Mouse (Mus musculus): Measurements from ENCODE around the gene Rtn3. TPM values are rescaled to one million over a fixed set of nuclear protein-coding genes. Genes with fewer than 3 reads are reported as not detected.
A peak's percentile ranks its signal among the peaks of the same experiment; 100 is the strongest.

Gene Rtn3
- polyA plus RNA-seq, 1 experiment from 2014 or later, result 300 TPM

GRCm38 (mm10) chr19:7494187-7495015 lies 11.3 kb upstream of the Rtn3 start:
- ATAC-seq (ENCODE audit: low FRiP score) (peak; percentile 97), DNase-seq (ENCODE audit: low spot score) (peak; percentile 93)
- Histone ChIP-seq H3K36me3 (ENCODE audit: control insufficient read depth, insufficient read depth, low read length) (no peaks in the 10 kb centered on the region), H3K4me2 (replicated peaks; ENCODE audit: low read depth, low read length) (peak overlapping the region; percentile 83), H3K4me1 (replicated peaks; ENCODE audit: control insufficient read depth, insufficient read depth, low read length) (no peaks in the 10 kb centered on the region), H3K4me3 (ENCODE audit: low read depth, low read length) (peak overlapping the region; percentile 61), H3K27me3 (ENCODE audit: control insufficient read depth, insufficient read depth, low read length) (no peaks in the 10 kb centered on the region), H3K9me3 (ENCODE audit: control insufficient read depth, low read length) (no peaks in the 10 kb centered on the region), H3K9ac (ENCODE audit: low read depth, low read length) (peak overlapping the region; percentile 76), H3K27ac (ENCODE audit: low read depth, low read length) (peak overlapping the region; percentile 92)
- WGBS, result under 1% methylated on average over 84 of the region's 84 CpGs

- Histone ChIP-seq H3K4me1 (replicated peaks; ENCODE audit: control insufficient read depth, insufficient read depth, low read length) (no peaks in the 10 kb centered on the region), H3K9me3 (ENCODE audit: control insufficient read depth, low read length) (no peaks in the 10 kb centered on the region), H3K27me3 (ENCODE audit: control insufficient read depth, insufficient read depth, low read length) (no peaks in the 10 kb centered on the region), H3K4me3 (ENCODE audit: low read depth, low read length) (peak within 1 kb of the TSS; percentile 61), H3K27ac (ENCODE audit: low read depth, low read length) (peak within 1 kb of the TSS; percentile 92), H3K9ac (ENCODE audit: low read depth, low read length) (peak within 1 kb of the TSS; percentile 76), H3K4me2 (replicated peaks; ENCODE audit: low read depth, low read length) (peak within 1 kb of the TSS; percentile 83), H3K36me3 (ENCODE audit: control insufficient read depth, insufficient read depth, low read length) (no peaks in the 10 kb centered on the region)
- ATAC-seq (ENCODE audit: low FRiP score), result peak; percentile 1; the same call in 1 of the 2 replicates
- peak; percentile 10 for DNase-seq (ENCODE audit: low spot score)
- 32% methylated on average over 31 of the region's 31 CpGs for whole genome bisulfite sequencing
Observed at GRCm38 (mm10) chr19:7493352-7494186, 10.5 kb upstream of the Rtn3 start, which contains the start of gene Atl3. Gene Atl3, plus strand, starts transcription at chr19:7494040.

- Histone ChIP-seq H3K27ac (ENCODE audit: low read depth, low read length) (no peak overlapping the region), H3K4me1 (replicated peaks; ENCODE audit: control insufficient read depth, insufficient read depth, low read length) (no peaks in the 10 kb centered on the region), H3K36me3 (ENCODE audit: control insufficient read depth, insufficient read depth, low read length) (no peaks in the 10 kb centered on the region), H3K27me3 (ENCODE audit: control insufficient read depth, insufficient read depth, low read length) (no peaks in the 10 kb centered on the region), H3K9me3 (ENCODE audit: control insufficient read depth, low read length) (no peaks in the 10 kb centered on the region), H3K4me3 (ENCODE audit: low read depth, low read length) (no peak overlapping the region), H3K4me2 (replicated peaks; ENCODE audit: low read depth, low read length) (no peak overlapping the region), H3K9ac (ENCODE audit: low read depth, low read length) (no peak overlapping the region)
- 94% methylated on average over 2 of the region's 2 CpGs for WGBS
- DNase-seq (ENCODE audit: low spot score) (no peak), ATAC-seq (ENCODE audit: low FRiP score) (no peak)
Observed at GRCm38 (mm10) chr19:7492682-7493081, 9.6 kb upstream of the Rtn3 start.

- no peaks in the 10 kb centered on the region for H3K9me3 ChIP-seq (ENCODE audit: control insufficient read depth, low read length)
- no peaks in the 10 kb centered on the region for H3K36me3 ChIP-seq (ENCODE audit: control insufficient read depth, insufficient read depth, low read length)
- 85% methylated on average over 6 of the region's 6 CpGs for WGBS
- no peak overlapping the region for H3K4me3 ChIP-seq (ENCODE audit: low read depth, low read length)
- no peaks in the 10 kb centered on the region for H3K4me1 ChIP-seq (replicated peaks; ENCODE audit: control insufficient read depth, insufficient read depth, low read length)
- no peak overlapping the region for H3K9ac ChIP-seq (ENCODE audit: low read depth, low read length)
- no peak for DNase-seq (ENCODE audit: low spot score)
- ATAC-seq (ENCODE audit: low FRiP score), result no peak
- no peak overlapping the region for H3K27ac ChIP-seq (ENCODE audit: low read depth, low read length)
- H3K27me3 ChIP-seq (ENCODE audit: control insufficient read depth, insufficient read depth, low read length), result no peaks in the 10 kb centered on the region
- no peak overlapping the region for H3K4me2 ChIP-seq (replicated peaks; ENCODE audit: low read depth, low read length)
Observed at GRCm38 (mm10) chr19:7491960-7492359, 8.9 kb upstream of the Rtn3 start.

GRCm38 (mm10) chr19:7487680-7488079 lies 4.6 kb upstream of the Rtn3 start:
- ATAC-seq (ENCODE audit: low FRiP score) (no peak), DNase-seq (ENCODE audit: low spot score) (no peak)
- WGBS, result 86% methylated on average over 8 of the region's 8 CpGs
- Histone ChIP-seq H3K27me3 (ENCODE audit: control insufficient read depth, insufficient read depth, low read length) (no peaks in the 10 kb centered on the region), H3K27ac (ENCODE audit: low read depth, low read length) (no peak overlapping the region), H3K9ac (ENCODE audit: low read depth, low read length) (no peak overlapping the region), H3K4me2 (replicated peaks; ENCODE audit: low read depth, low read length) (no peak overlapping the region), H3K9me3 (ENCODE audit: control insufficient read depth, low read length) (no peaks in the 10 kb centered on the region), H3K36me3 (ENCODE audit: control insufficient read depth, insufficient read depth, low read length) (no peaks in the 10 kb centered on the region), H3K4me1 (replicated peaks; ENCODE audit: control insufficient read depth, insufficient read depth, low read length) (no peaks in the 10 kb centered on the region), H3K4me3 (ENCODE audit: low read depth, low read length) (no peak overlapping the region)

GRCm38 (mm10) chr19:7484076-7484475 lies 995 bp upstream of the Rtn3 start:
- DNase-seq (ENCODE audit: low spot score) (no peak), ATAC-seq (ENCODE audit: low FRiP score) (no peak)
- no peaks in the 10 kb centered on the region for H3K4me1 ChIP-seq (replicated peaks; ENCODE audit: control insufficient read depth, insufficient read depth, low read length)
- H3K36me3 ChIP-seq (ENCODE audit: control insufficient read depth, insufficient read depth, low read length), result no peaks in the 10 kb centered on the region
- H3K27me3 ChIP-seq (ENCODE audit: control insufficient read depth, insufficient read depth, low read length), result no peaks in the 10 kb centered on the region
- H3K9ac ChIP-seq (ENCODE audit: low read depth, low read length), result 0 out of 2 replicates have a peak overlapping the region, but pooled peaks have one; percentile 24
- 72% methylated on average over 5 of the region's 5 CpGs for WGBS
- H3K9me3 ChIP-seq (ENCODE audit: control insufficient read depth, low read length), result no peaks in the 10 kb centered on the region
- peak overlapping the region; percentile 94 for H3K4me3 ChIP-seq (ENCODE audit: low read depth, low read length)
- H3K4me2 ChIP-seq (replicated peaks; ENCODE audit: low read depth, low read length), result peak overlapping the region; percentile 54; the same call in 1 of the 2 replicates
- H3K27ac ChIP-seq (ENCODE audit: low read depth, low read length), result peak overlapping the region; percentile 100; the same call in 1 of the 2 replicates

- no peaks in the 10 kb centered on the region for H3K9me3 ChIP-seq (ENCODE audit: control insufficient read depth, low read length)
- H3K27ac ChIP-seq (ENCODE audit: low read depth, low read length), result peak overlapping the region; percentile 100
- 2% methylated on average over 6 of the region's 6 CpGs for WGBS
- H3K27me3 ChIP-seq (ENCODE audit: control insufficient read depth, insufficient read depth, low read length), result no peaks in the 10 kb centered on the region
- ATAC-seq (ENCODE audit: low FRiP score) (peak; percentile 75), DNase-seq (ENCODE audit: low spot score) (no peak)
- H3K36me3 ChIP-seq (ENCODE audit: control insufficient read depth, insufficient read depth, low read length), result no peaks in the 10 kb centered on the region
- peak overlapping the region; percentile 54 for H3K4me2 ChIP-seq (replicated peaks; ENCODE audit: low read depth, low read length)
- peak overlapping the region; percentile 24; the same call in 1 of the 2 replicates for H3K9ac ChIP-seq (ENCODE audit: low read depth, low read length)
- H3K4me1 ChIP-seq (replicated peaks; ENCODE audit: control insufficient read depth, insufficient read depth, low read length), result no peaks in the 10 kb centered on the region
- peak overlapping the region; percentile 94 for H3K4me3 ChIP-seq (ENCODE audit: low read depth, low read length)
Observed at GRCm38 (mm10) chr19:7483512-7483882, 416 bp upstream of the Rtn3 start.

GRCm38 (mm10) chr19:7482266-7482598 lies 849 bp downstream of the Rtn3 start:
- Histone ChIP-seq H3K36me3 (ENCODE audit: control insufficient read depth, insufficient read depth, low read length) (no peaks in the 10 kb centered on the region), H3K9ac (ENCODE audit: low read depth, low read length) (peak overlapping the region; percentile 95), H3K27ac (ENCODE audit: low read depth, low read length) (peak overlapping the region; percentile 100), H3K4me2 (replicated peaks; ENCODE audit: low read depth, low read length) (peak overlapping the region; percentile 54), H3K9me3 (ENCODE audit: control insufficient read depth, low read length) (no peaks in the 10 kb centered on the region), H3K27me3 (ENCODE audit: control insufficient read depth, insufficient read depth, low read length) (no peaks in the 10 kb centered on the region), H3K4me1 (replicated peaks; ENCODE audit: control insufficient read depth, insufficient read depth, low read length) (no peaks in the 10 kb centered on the region), H3K4me3 (ENCODE audit: low read depth, low read length) (peak overlapping the region; percentile 94)
- WGBS, result 1% methylated on average over 7 of the region's 7 CpGs
- DNase-seq (ENCODE audit: low spot score) (no peak), ATAC-seq (ENCODE audit: low FRiP score) (no peak)
